Mouse (Mus musculus) kidney, postnatal 0 days (tissue): ENCODE data around the gene Arhgap40. TPM values are rescaled to one million over a fixed set of nuclear protein-coding genes. Genes with fewer than 3 reads are reported as not detected.

Experiments
- ATAC-seq: fragments of 200-750 bp; cut with Nextera tagmentation; replicated peaks from 2 replicates; pipeline ENCODE4 v1.8.0; 2017; ENCODE audit warnings: low read depth, moderate number of reproducible peaks, moderate TSS enrichment, moderate library complexity; ENCODE audit not compliant: low FRiP score
- DNase-seq: peaks from one replicate; pipeline ENCODE4 v3.0.0-alpha.2; 2016; ENCODE audit warnings: low spot score
- H3K27ac ChIP-seq: fragments of 300-500 bp; sonication (generic); 2 replicates; pipeline ENCODE4 v1.5.1; 2014; ENCODE audit warnings: mild to moderate bottlenecking
- H3K27me3 ChIP-seq: fragments of 300-500 bp; sonication (generic); 2 replicates; pipeline ENCODE4 v1.6.1; 2014; ENCODE audit warnings: low read length, mixed read lengths; ENCODE audit not compliant: insufficient read depth
- H3K36me3 ChIP-seq: fragments of 300-500 bp; sonication (generic); 2 replicates; pipeline ENCODE4 v1.6.1; 2014; ENCODE audit warnings: low read length, mixed read lengths; ENCODE audit not compliant: insufficient read depth
- H3K4me1 ChIP-seq: fragments of 300-500 bp; sonication (generic); replicated peaks from 2 replicates; pipeline ENCODE4 v1.6.1; 2014; ENCODE audit warnings: antibody characterized with exemption, low read length, mixed read lengths; ENCODE audit not compliant: insufficient read depth
- H3K4me2 ChIP-seq: fragments of 300-500 bp; sonication (generic); 2 replicates; pipeline ENCODE4 v1.6.1; 2014; ENCODE audit warnings: mild to moderate bottlenecking, low read length, moderate library complexity, mixed read lengths
- H3K4me3 ChIP-seq: fragments of 300-500 bp; sonication (generic); replicated peaks from 2 replicates; pipeline ENCODE4 v1.5.1; 2014; ENCODE audit warnings: low read depth, low read length
- H3K9ac ChIP-seq: fragments of 300-500 bp; sonication (generic); 2 replicates; pipeline ENCODE4 v1.6.1; 2014; ENCODE audit warnings: low read depth, low read length
- H3K9me3 ChIP-seq: fragments of 300-500 bp; sonication (generic); replicated peaks from 2 replicates; pipeline ENCODE4 v1.6.1; 2016; ENCODE audit warnings: low read length, inconsistent platforms, mixed read lengths
- CTCF ChIP-seq: IDR thresholded peaks from 2 replicates; pipeline ENCODE4 v1.5.1; 2016; ENCODE audit warnings: antibody characterized with exemption, low read depth, mild to moderate bottlenecking, moderate library complexity
- WGBS: fragments of 180-500 bp; shearing (Covaris S2); extraction: QIAGEN DNeasy Blood & Tissue Kit; methylation state at CpG from one replicate; pipeline ENCODE4 v1.1.7; 2014; 5-methylcytosine and 5-hydroxymethylcytosine counted together
- polyA plus RNA-seq: library from polyadenylated mRNA; unstranded; fragments of >200 nt; fragmentation: Nextera tagmentation; extraction: Ambion mirVana; gene quantifications from 2 replicates; pipeline ENCODE4 v1.2.1, GENCODE M21; 2015

Arhgap40 gene
- 0.74 and 0.89 TPM in 2 replicates for polyA plus RNA-seq

DNA sequence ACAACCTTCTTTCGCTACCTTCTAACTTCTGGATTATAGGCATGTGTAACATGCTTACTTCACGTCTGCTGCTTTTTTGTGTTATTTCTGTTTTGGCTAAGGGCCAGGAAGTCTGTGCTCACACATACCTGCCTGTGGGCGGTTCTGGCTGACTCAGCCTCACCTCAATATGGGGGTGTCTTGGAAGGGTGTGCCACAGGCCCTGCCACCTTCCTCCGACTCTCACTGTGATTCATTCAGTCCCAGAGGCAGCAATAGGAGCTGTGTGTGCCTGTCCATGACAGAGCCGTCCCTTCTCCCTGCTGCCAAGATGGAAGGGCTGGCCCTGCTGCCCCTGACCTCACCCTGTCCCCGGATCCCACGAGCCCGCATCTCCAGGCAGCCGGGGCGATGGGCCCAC is at the start of gene Arhgap40:
TSS of gene Arhgap40 (plus strand) at position 269 of the 400 bp plus-strand sequence.
- H3K9me3 ChIP-seq, result no peaks in the 10 kb centered on the region
- 0 out of 2 replicates have a peak, but pooled peaks have one; percentile 43 for ATAC-seq

DNA sequence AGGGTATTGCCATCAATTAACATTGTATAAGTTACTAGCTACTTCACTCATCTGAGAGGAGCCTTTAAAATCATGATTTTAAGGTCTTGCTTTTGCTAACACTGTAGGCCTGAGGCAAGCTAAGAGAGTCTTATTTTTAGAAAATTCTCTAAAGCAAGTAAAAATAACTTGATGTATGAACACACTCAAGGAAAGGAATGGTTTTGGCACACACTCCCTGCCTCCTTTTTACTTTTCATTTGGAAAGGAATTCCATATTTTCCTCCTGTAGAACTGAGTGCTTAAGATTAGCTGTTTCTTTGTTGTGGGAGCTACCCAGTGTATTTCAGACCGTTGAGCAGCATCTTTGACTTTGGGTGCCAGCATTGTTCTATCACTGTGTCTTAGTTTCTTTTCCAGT is 38.4 kb upstream of the Arhgap40 start:
- Histone ChIP-seq H3K4me3 (no peak overlapping the region), H3K4me1 (no peaks in the 10 kb centered on the region), H3K9ac (no peak overlapping the region), H3K27ac (no peak overlapping the region), H3K36me3 (peaks cover 47% of the 10 kb centered on the region), H3K9me3 (no peaks in the 10 kb centered on the region), H3K27me3 (no peaks in the 10 kb centered on the region), H3K4me2 (no peak overlapping the region)
- ATAC-seq (no peak), DNase-seq (no peak)
- WGBS, result 92% methylated on average over 1 of the region's 1 CpGs
- no peak for TF ChIP-seq CTCF

More for the DNA sequence above, at the start of gene Arhgap40:
- Histone ChIP-seq H3K36me3 (no peaks in the 10 kb centered on the region), H3K27me3 (no peaks in the 10 kb centered on the region), H3K27ac (no peak within 1 kb of the TSS), H3K4me2 (no peak within 1 kb of the TSS), H3K4me1 (no peaks in the 10 kb centered on the region), H3K9ac (no peak within 1 kb of the TSS), H3K4me3 (no peak within 1 kb of the TSS)
- TF ChIP-seq CTCF, result no peak
- DNase-seq, result no peak
- 81% methylated on average over 10 of the region's 10 CpGs for WGBS

DNA sequence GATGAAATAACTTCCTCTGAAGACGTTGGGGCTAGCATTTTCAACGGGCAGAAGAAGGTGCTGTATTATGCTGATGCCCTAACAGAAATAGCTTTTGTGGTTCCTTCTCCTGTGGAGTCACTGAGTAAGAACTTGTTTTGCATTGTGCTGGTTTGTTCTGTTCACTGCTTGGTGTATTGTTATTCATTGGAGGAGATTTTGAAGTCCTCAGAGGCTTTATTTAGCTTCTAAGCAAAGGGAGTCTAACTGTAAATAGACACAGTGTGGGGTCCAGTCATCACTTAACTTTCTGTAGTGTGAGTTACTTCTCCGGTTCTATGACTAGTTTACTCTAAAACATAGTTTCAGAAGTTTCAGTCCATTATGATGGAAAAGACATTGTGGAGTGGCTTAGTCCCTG is 35.0 kb upstream of the Arhgap40 start:
- H3K4me3 ChIP-seq, result no peak overlapping the region
- no peaks in the 10 kb centered on the region for H3K27me3 ChIP-seq
- ATAC-seq, result no peak
- no peak for TF ChIP-seq CTCF
- peaks cover 64% of the 10 kb centered on the region for H3K36me3 ChIP-seq
- no peak overlapping the region for H3K27ac ChIP-seq
- no peak overlapping the region for H3K9ac ChIP-seq
- H3K4me1 ChIP-seq, result no peaks in the 10 kb centered on the region
- no peaks in the 10 kb centered on the region for H3K9me3 ChIP-seq
- H3K4me2 ChIP-seq, result no peak overlapping the region
- 91% methylated on average over 3 of the region's 3 CpGs for WGBS
- DNase-seq, result no peak

DNA sequence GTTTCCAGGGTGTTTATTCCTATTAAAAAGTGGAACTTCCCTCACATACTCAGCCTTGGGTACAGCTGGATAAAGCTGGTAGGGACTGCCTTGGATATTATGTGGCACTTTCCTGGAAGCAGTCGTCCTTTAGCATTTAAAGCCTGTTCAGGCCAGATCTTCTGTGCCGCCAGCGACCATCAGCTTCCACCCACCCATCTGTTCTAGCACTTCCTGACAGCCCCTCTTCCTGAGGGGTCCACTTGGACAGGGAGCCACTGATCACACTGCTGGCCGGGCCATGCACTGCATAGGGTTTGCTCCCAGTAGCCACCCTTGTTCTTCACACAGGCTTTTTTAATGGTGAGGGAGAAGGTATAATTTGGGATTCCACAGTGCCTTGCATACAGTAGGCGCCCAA is 14.1 kb upstream of the Arhgap40 start:
- no peak for ATAC-seq
- peaks cover 31% of the 10 kb centered on the region for H3K36me3 ChIP-seq
- no peak overlapping the region for H3K4me2 ChIP-seq
- H3K4me3 ChIP-seq, result no peak overlapping the region
- TF ChIP-seq CTCF, result no peak
- no peak for DNase-seq
- H3K4me1 ChIP-seq, result no peaks in the 10 kb centered on the region
- no peak overlapping the region for H3K9ac ChIP-seq
- no peaks in the 10 kb centered on the region for H3K9me3 ChIP-seq
- H3K27me3 ChIP-seq, result no peaks in the 10 kb centered on the region
- WGBS, result 86% methylated on average over 5 of the region's 5 CpGs
- no peak overlapping the region for H3K27ac ChIP-seq

DNA sequence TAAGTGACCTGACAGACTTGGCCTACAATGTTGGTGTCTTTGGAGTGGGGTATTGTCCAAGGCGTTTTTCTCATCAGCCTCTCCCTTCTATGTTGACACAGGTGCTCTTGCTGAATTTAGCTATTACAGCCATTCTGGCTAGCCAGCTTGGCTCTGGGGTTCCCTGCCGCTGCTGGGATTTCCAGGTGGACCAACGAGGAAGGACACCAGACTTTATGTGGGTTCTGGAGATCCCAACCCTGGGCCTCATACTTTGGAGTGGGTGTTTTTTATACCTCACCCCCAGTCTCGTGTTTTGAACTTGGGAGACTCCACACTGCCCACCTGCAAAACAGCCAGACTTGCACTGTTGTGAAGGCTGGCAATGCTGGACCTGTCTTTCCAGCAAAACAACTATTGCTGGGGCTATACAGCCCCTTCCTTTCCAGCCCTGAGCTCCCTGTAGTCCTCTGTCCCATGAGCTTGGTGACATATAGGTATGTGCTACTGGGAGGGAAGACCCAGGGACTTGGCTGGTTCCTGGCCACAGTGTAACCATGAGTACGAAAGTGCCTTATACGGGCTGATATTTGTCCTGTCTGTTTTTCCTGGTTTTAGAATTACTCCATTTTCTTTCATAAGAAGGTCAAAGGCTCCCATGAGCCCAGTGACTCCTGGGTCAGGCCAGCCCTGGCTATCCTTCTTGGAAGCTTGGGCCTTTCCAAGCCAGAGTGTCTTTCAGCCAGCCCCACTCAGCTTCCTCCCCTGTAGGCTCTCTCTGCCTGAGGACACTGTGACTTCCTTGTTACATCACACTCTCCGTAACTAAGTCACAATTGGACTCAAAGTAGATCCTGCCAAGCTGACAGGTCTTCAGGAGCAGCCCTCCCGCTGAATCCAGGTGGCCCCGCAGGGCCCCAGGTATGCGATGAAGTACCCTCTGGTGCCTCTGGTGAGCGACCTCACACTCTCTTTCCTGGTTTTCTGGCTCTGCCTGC is 10.5 kb upstream of the Arhgap40 start, which contains the start of gene Adig:
TSS of gene Adig (plus strand) at position 777 of the 977 bp plus-strand sequence.
- no peak for TF ChIP-seq CTCF
- Histone ChIP-seq H3K4me2 (no peak within 1 kb of the TSS), H3K9ac (no peak within 1 kb of the TSS), H3K27me3 (no peaks in the 10 kb centered on the region), H3K36me3 (peaks cover 8% of the 10 kb centered on the region; the same call in 1 of the 2 replicates), H3K4me1 (no peaks in the 10 kb centered on the region), H3K27ac (no peak within 1 kb of the TSS), H3K9me3 (no peaks in the 10 kb centered on the region), H3K4me3 (no peak within 1 kb of the TSS)
- DNase-seq (no peak), ATAC-seq (no peak)
- 70% methylated on average over 11 of the region's 11 CpGs for WGBS

DNA sequence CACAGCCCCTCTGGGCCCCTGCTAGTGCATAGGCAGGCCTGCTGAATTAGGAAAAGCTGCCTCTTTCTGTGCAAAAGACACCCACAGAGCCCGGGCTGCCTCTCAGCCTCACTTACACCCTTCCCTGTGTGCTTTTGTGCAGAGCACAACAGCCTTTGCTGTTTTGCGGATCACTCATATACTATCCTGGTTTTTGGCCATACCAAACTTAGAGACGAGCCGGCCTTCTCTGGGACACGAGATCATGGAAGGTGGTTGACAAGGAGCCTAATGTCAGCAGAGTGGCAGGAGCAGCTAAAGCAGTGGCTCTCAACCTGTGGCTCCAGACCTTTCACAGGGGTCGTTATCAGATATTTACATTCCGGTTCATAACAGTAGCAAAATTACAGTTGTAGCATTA is 9.4 kb upstream of the Arhgap40 start:
- DNase-seq (no peak), ATAC-seq (no peak)
- Histone ChIP-seq H3K27me3 (no peaks in the 10 kb centered on the region), H3K4me1 (no peaks in the 10 kb centered on the region), H3K27ac (no peak overlapping the region), H3K4me2 (no peak overlapping the region), H3K9me3 (no peaks in the 10 kb centered on the region), H3K36me3 (peaks cover 8% of the 10 kb centered on the region; the same call in 1 of the 2 replicates), H3K9ac (no peak overlapping the region), H3K4me3 (no peak overlapping the region)
- TF ChIP-seq CTCF, result no peak
- WGBS, result 90% methylated on average over 7 of the region's 7 CpGs
